Mouse (Mus musculus): ENCODE data around the gene Ctnna3.
"Not testable (repeated sequence)": the region's sequence is repeated elsewhere in the genome, so short reads cannot be mapped to it uniquely, and the experiment has no call there.

Ctnna3 gene

GRCm38 (mm10) chr10:64718036-64718435, 1288.1 kb downstream of the Ctnna3 start:
- Histone ChIP-seq H3K36me3 (ENCODE audit: control insufficient read depth, insufficient read depth, low read length, poor library complexity, severe bottlenecking) (no peaks in the 10 kb centered on the region), H3K27me3 (ENCODE audit: control insufficient read depth, insufficient read depth, low read length, poor library complexity, severe bottlenecking) (no peaks in the 10 kb centered on the region)
- DNase-seq (ENCODE audit: low read depth, low spot score), result no peak

GRCm38 (mm10) chr10:64735692-64736091, 1305.8 kb downstream of the Ctnna3 start:
- Histone ChIP-seq H3K27me3 (ENCODE audit: control insufficient read depth, insufficient read depth, low read length, poor library complexity, severe bottlenecking) (no peaks in the 10 kb centered on the region), H3K36me3 (ENCODE audit: control insufficient read depth, insufficient read depth, low read length, poor library complexity, severe bottlenecking) (no peaks in the 10 kb centered on the region)
- DNase-seq (ENCODE audit: low read depth, low spot score), result no peak

- DNase-seq (ENCODE audit: low read depth, low spot score), result no peak
- no peaks in the 10 kb centered on the region for H3K27me3 ChIP-seq (ENCODE audit: control insufficient read depth, insufficient read depth, low read length, poor library complexity, severe bottlenecking)
- no peaks in the 10 kb centered on the region for H3K36me3 ChIP-seq (ENCODE audit: control insufficient read depth, insufficient read depth, low read length, poor library complexity, severe bottlenecking)
Observed at GRCm38 (mm10) chr10:64736616-64737015, 1306.7 kb downstream of the Ctnna3 start.

- not testable (repeated sequence) for DNase-seq (ENCODE audit: low read depth, low spot score); H3K36me3 ChIP-seq (ENCODE audit: control insufficient read depth, insufficient read depth, low read length, poor library complexity, severe bottlenecking); H3K27me3 ChIP-seq (ENCODE audit: control insufficient read depth, insufficient read depth, low read length, poor library complexity, severe bottlenecking)
Observed at GRCm38 (mm10) chr10:64741721-64742120, 1311.8 kb downstream of the Ctnna3 start.

GRCm38 (mm10) chr10:64744099-64744498, 1314.2 kb downstream of the Ctnna3 start:
- not testable (repeated sequence) for H3K36me3 ChIP-seq (ENCODE audit: control insufficient read depth, insufficient read depth, low read length, poor library complexity, severe bottlenecking); H3K27me3 ChIP-seq (ENCODE audit: control insufficient read depth, insufficient read depth, low read length, poor library complexity, severe bottlenecking); DNase-seq (ENCODE audit: low read depth, low spot score)

GRCm38 (mm10) chr10:64748651-64749050, 1318.8 kb downstream of the Ctnna3 start:
- Histone ChIP-seq H3K36me3 (ENCODE audit: control insufficient read depth, insufficient read depth, low read length, poor library complexity, severe bottlenecking) (no peaks in the 10 kb centered on the region), H3K27me3 (ENCODE audit: control insufficient read depth, insufficient read depth, low read length, poor library complexity, severe bottlenecking) (no peaks in the 10 kb centered on the region)
- no peak for DNase-seq (ENCODE audit: low read depth, low spot score)

- DNase-seq (ENCODE audit: low read depth, low spot score), result no peak
- Histone ChIP-seq H3K36me3 (ENCODE audit: control insufficient read depth, insufficient read depth, low read length, poor library complexity, severe bottlenecking) (no peaks in the 10 kb centered on the region), H3K27me3 (ENCODE audit: control insufficient read depth, insufficient read depth, low read length, poor library complexity, severe bottlenecking) (no peaks in the 10 kb centered on the region)
Observed at GRCm38 (mm10) chr10:64750791-64751190, 1320.9 kb downstream of the Ctnna3 start.

GRCm38 (mm10) chr10:64836315-64836714, 1406.4 kb downstream of the Ctnna3 start:
- DNase-seq (ENCODE audit: low read depth, low spot score), result no peak
- Histone ChIP-seq H3K36me3 (ENCODE audit: control insufficient read depth, insufficient read depth, low read length, poor library complexity, severe bottlenecking) (no peaks in the 10 kb centered on the region), H3K27me3 (ENCODE audit: control insufficient read depth, insufficient read depth, low read length, poor library complexity, severe bottlenecking) (no peaks in the 10 kb centered on the region)

- no peaks in the 10 kb centered on the region for H3K36me3 ChIP-seq (ENCODE audit: control insufficient read depth, insufficient read depth, low read length, poor library complexity, severe bottlenecking)
- no peak for DNase-seq (ENCODE audit: low read depth, low spot score)
- H3K27me3 ChIP-seq (ENCODE audit: control insufficient read depth, insufficient read depth, low read length, poor library complexity, severe bottlenecking), result no peaks in the 10 kb centered on the region
Observed at GRCm38 (mm10) chr10:64861439-64861838, 1431.5 kb downstream of the Ctnna3 start.

GRCm38 (mm10) chr10:64870888-64871287, 1441.0 kb downstream of the Ctnna3 start:
- Histone ChIP-seq H3K36me3 (ENCODE audit: control insufficient read depth, insufficient read depth, low read length, poor library complexity, severe bottlenecking) (no peaks in the 10 kb centered on the region), H3K27me3 (ENCODE audit: control insufficient read depth, insufficient read depth, low read length, poor library complexity, severe bottlenecking) (no peaks in the 10 kb centered on the region)
- DNase-seq (ENCODE audit: low read depth, low spot score), result no peak

GRCm38 (mm10) chr10:64876506-64876905, 1446.6 kb downstream of the Ctnna3 start:
- H3K36me3 ChIP-seq (ENCODE audit: control insufficient read depth, insufficient read depth, low read length, poor library complexity, severe bottlenecking), result no peaks in the 10 kb centered on the region
- DNase-seq (ENCODE audit: low read depth, low spot score), result no peak
- H3K27me3 ChIP-seq (ENCODE audit: control insufficient read depth, insufficient read depth, low read length, poor library complexity, severe bottlenecking), result no peaks in the 10 kb centered on the region

- H3K27me3 ChIP-seq (ENCODE audit: control insufficient read depth, insufficient read depth, low read length, poor library complexity, severe bottlenecking), result no peaks in the 10 kb centered on the region
- no peak for DNase-seq (ENCODE audit: low read depth, low spot score)
Observed at GRCm38 (mm10) chr10:64879860-64880259, 1450.0 kb downstream of the Ctnna3 start.

GRCm38 (mm10) chr10:64886946-64887345, 1457.0 kb downstream of the Ctnna3 start:
- no peaks in the 10 kb centered on the region for H3K36me3 ChIP-seq (ENCODE audit: control insufficient read depth, insufficient read depth, low read length, poor library complexity, severe bottlenecking)
- H3K27me3 ChIP-seq (ENCODE audit: control insufficient read depth, insufficient read depth, low read length, poor library complexity, severe bottlenecking), result no peaks in the 10 kb centered on the region
- DNase-seq (ENCODE audit: low read depth, low spot score), result no peak

More at GRCm38 (mm10) chr10:64879860-64880259, 1450.0 kb downstream of the Ctnna3 start:
- no peaks in the 10 kb centered on the region for H3K36me3 ChIP-seq (ENCODE audit: control insufficient read depth, insufficient read depth, low read length, poor library complexity, severe bottlenecking)

GRCm38 (mm10) chr10:64892458-64892857, 1462.6 kb downstream of the Ctnna3 start:
- H3K27me3 ChIP-seq (ENCODE audit: control insufficient read depth, insufficient read depth, low read length, poor library complexity, severe bottlenecking), result no peaks in the 10 kb centered on the region
- DNase-seq (ENCODE audit: low read depth, low spot score), result no peak
- no peaks in the 10 kb centered on the region for H3K36me3 ChIP-seq (ENCODE audit: control insufficient read depth, insufficient read depth, low read length, poor library complexity, severe bottlenecking)

- no peaks in the 10 kb centered on the region for H3K36me3 ChIP-seq (ENCODE audit: control insufficient read depth, insufficient read depth, low read length, poor library complexity, severe bottlenecking)
- no peaks in the 10 kb centered on the region for H3K27me3 ChIP-seq (ENCODE audit: control insufficient read depth, insufficient read depth, low read length, poor library complexity, severe bottlenecking)
- DNase-seq (ENCODE audit: low read depth, low spot score), result no peak
Observed at GRCm38 (mm10) chr10:64898739-64899138, 1468.8 kb downstream of the Ctnna3 start.

- Histone ChIP-seq H3K27me3 (ENCODE audit: control insufficient read depth, insufficient read depth, low read length, poor library complexity, severe bottlenecking) (no peaks in the 10 kb centered on the region), H3K36me3 (ENCODE audit: control insufficient read depth, insufficient read depth, low read length, poor library complexity, severe bottlenecking) (no peaks in the 10 kb centered on the region)
- DNase-seq (ENCODE audit: low read depth, low spot score), result no peak
Observed at GRCm38 (mm10) chr10:64901726-64902125, 1471.8 kb downstream of the Ctnna3 start.
